Mouse (Mus musculus) neural tube, embryonic 14.5 days (tissue): Measurements from ENCODE around the gene Tmcc3. TPM values are rescaled to one million over a fixed set of nuclear protein-coding genes. Genes with fewer than 3 reads are reported as not detected.

Experiments used
- ATAC-seq: fragments of 200-750 bp; cut with Nextera tagmentation; 2 replicates; pipeline ENCODE4 v1.8.0; 2017; ENCODE audit warnings: low read depth, mild to moderate bottlenecking, moderate TSS enrichment, moderate library complexity
- H3K27ac ChIP-seq: fragments of 300-500 bp; sonication (generic); 2 replicates; pipeline ENCODE4 v1.5.1; 2014; ENCODE audit warnings: low read depth, mild to moderate bottlenecking, control low read depth, low read length, moderate library complexity, mixed read lengths
- H3K27me3 ChIP-seq: fragments of 300-500 bp; sonication (generic); 2 replicates; pipeline ENCODE4 v1.6.1; 2014; ENCODE audit warnings: low read length; ENCODE audit not compliant: control insufficient read depth, insufficient read depth
- H3K36me3 ChIP-seq: fragments of 300-500 bp; sonication (generic); 2 replicates; pipeline ENCODE4 v1.6.1; 2014; ENCODE audit warnings: low read length, mixed read lengths; ENCODE audit not compliant: control insufficient read depth, insufficient read depth
- H3K4me1 ChIP-seq: fragments of 300-500 bp; sonication (generic); 2 replicates; pipeline ENCODE4 v1.6.1; 2014; ENCODE audit warnings: low read length; ENCODE audit not compliant: control insufficient read depth, insufficient read depth
- H3K4me2 ChIP-seq: fragments of 300-500 bp; sonication (generic); 2 replicates; pipeline ENCODE4 v1.6.1; 2014; ENCODE audit warnings: mild to moderate bottlenecking, low read depth, low read length, control low read depth
- H3K4me3 ChIP-seq: fragments of 300-500 bp; sonication (generic); 2 replicates; pipeline ENCODE4 v1.5.1; 2014; ENCODE audit warnings: low read depth, low read length, control low read depth, mixed read lengths
- H3K9ac ChIP-seq: fragments of 300-500 bp; sonication (generic); replicated peaks from 2 replicates; pipeline ENCODE4 v1.6.1; 2014; ENCODE audit warnings: low read depth, mild to moderate bottlenecking, control low read depth, low read length, mixed read lengths
- H3K9me3 ChIP-seq: fragments of 300-500 bp; sonication (generic); 2 replicates; pipeline ENCODE4 v1.6.1; 2016; ENCODE audit warnings: low read length; ENCODE audit not compliant: control insufficient read depth
- WGBS: fragments of 180-500 bp; shearing (Covaris S2); extraction: QIAGEN DNeasy Blood & Tissue Kit; methylation state at CpG from one replicate; pipeline ENCODE4 v1.1.7; 2014; 5-methylcytosine and 5-hydroxymethylcytosine counted together
- polyA plus RNA-seq: library from polyadenylated mRNA; unstranded; fragments of >200 nt; fragmentation: Nextera tagmentation; extraction: Ambion mirVana; gene quantifications from 2 replicates; pipeline ENCODE4 v1.2.1, GENCODE M21; 2014

Tmcc3 gene
- polyA plus RNA-seq, 1 experiment from 2014 or later = 24.2 TPM

DNA sequence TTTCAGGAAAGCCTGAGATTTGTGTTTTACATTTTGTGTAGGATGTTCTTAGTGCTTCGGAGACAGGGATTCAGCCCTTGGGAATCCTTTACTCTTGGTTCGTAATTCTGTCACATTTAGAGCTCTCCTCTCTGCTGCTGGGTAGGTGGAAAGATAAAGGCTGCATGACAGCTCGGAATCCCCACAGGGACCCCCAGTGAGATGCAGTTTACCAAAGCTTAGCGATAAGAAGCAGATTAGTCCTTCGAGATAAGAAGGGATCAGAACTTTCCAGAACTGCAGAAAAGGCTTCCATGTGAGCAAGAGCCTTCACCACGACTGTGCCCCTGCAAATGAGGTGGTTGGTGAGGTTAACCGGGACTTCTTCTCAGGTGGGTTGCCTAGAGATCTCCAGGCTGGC is 122.2 kb downstream of the Tmcc3 start:
- Histone ChIP-seq H3K4me3 (no peak overlapping the region), H3K27ac (no peak overlapping the region), H3K4me2 (no peak overlapping the region), H3K9me3 (no peaks in the 10 kb centered on the region), H3K9ac (no peak overlapping the region), H3K36me3 (no peaks in the 10 kb centered on the region), H3K4me1 (no peaks in the 10 kb centered on the region), H3K27me3 (no peaks in the 10 kb centered on the region)
- ATAC-seq = no peak
- 44% methylated on average over 7 of the region's 7 CpGs for WGBS

DNA sequence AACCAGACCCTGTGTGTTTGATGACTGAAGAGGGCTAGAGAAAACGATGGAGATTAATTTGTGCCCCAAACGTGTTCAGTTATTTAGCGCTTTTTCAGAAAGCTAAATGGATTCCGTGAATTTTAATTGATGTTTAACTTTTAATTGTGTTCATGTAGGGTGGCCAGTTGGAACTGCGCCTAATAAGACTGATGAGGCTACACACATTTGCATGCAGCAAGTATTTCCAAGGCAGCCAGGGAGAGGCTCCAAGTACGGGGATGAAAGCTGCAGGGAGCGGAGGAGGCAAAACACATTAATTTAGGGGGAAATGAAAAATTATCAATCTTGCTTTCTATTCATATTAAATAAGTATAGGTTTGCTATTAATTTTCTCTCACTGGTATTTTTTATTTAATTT is 131.0 kb downstream of the Tmcc3 start:
- H3K4me2 ChIP-seq = no peak overlapping the region
- WGBS = 39% methylated on average over 7 of the region's 7 CpGs
- H3K27ac ChIP-seq = no peak overlapping the region
- ATAC-seq = peak; percentile 64; the same call in 1 of the 2 replicates
- peaks cover 5% of the 10 kb centered on the region for H3K4me1 ChIP-seq
- no peak overlapping the region for H3K9ac ChIP-seq
- H3K4me3 ChIP-seq = no peak overlapping the region
- H3K9me3 ChIP-seq = no peaks in the 10 kb centered on the region
- no peaks in the 10 kb centered on the region for H3K36me3 ChIP-seq
- H3K27me3 ChIP-seq = no peaks in the 10 kb centered on the region

DNA sequence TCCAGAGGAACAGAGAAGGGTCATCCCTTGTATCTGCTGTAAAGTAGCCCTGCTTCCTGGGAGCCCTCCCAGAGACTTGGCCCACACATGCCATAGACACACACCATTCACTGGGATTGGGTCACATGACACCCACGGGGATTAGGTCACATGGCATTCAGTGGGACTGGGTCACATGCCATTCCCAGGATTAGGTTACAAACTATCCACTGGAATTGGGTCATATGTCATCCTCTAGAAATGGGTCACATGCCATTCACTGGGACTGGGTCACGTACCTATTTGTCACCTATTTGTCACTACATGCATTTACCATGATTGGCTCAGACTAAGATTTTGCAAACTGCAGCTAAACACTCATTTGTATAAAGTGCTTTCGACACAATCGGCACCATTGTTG is 131.7 kb downstream of the Tmcc3 start:
- ATAC-seq = no peak; the same call in 1 of the 2 replicates
- H3K4me1 ChIP-seq = peaks cover 5% of the 10 kb centered on the region

DNA sequence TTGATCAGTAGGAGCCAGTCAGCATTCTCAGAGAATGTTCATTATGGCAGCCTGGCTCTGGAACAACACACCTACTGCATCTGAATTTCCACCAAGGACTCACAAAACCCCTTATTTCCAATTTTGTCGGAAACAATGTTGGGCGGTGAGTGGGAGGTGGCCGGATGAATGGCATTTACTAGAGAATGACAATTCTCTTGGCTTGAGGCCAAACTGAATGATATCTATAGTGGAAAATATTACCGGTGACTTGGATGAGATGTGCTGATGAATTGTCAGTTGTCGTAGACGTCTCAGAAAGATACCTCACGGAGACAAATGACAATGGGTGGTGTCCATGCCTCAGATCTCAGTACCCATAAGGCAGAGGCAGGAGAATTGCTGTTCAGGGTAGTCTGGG is 133.4 kb downstream of the Tmcc3 start:
- H3K36me3 ChIP-seq = no peaks in the 10 kb centered on the region
- H3K27me3 ChIP-seq = no peaks in the 10 kb centered on the region
- no peaks in the 10 kb centered on the region for H3K9me3 ChIP-seq
- H3K4me2 ChIP-seq = no peak overlapping the region
- 83% methylated on average over 7 of the region's 7 CpGs for WGBS
- no peak for ATAC-seq
- no peak overlapping the region for H3K27ac ChIP-seq
- H3K4me1 ChIP-seq = peaks cover 5% of the 10 kb centered on the region
- H3K4me3 ChIP-seq = no peak overlapping the region
- H3K9ac ChIP-seq = no peak overlapping the region

More for the DNA sequence above, 131.7 kb downstream of the Tmcc3 start:
- Histone ChIP-seq H3K9ac (no peak overlapping the region), H3K9me3 (no peaks in the 10 kb centered on the region), H3K27ac (no peak overlapping the region), H3K4me3 (no peak overlapping the region), H3K36me3 (no peaks in the 10 kb centered on the region), H3K4me2 (no peak overlapping the region), H3K27me3 (no peaks in the 10 kb centered on the region)
- 96% methylated on average over 4 of the region's 4 CpGs for WGBS

DNA sequence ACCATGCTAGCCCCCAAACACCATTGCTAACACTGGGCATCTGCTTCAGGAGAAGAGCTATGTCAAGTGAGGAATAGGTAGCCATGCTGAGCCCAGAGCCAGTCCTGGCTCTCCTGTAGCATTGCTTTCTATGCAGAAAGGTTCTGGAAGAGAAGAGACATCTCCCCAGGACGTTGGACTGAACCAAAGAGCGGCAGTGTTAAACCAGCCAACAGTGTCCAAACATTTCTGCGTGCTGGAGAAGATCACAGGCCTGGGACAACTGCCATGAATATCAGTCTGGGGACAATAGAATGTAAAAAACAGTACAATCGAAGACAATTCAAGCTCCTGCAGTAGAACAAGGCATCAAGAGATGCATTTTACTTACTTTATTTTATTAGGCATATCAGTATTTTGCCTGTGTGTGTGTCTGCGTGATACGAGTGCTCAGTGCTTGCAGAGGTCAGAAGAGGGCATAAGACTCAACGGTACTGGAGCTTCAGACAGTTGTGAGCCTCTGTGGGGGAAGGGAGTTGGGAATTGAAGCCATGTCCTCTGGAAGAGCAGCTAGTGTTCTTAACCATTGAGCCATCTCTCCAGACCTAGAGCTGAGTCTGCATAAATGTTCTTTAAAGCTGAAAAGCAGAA is 134.7 kb downstream of the Tmcc3 start:
- Histone ChIP-seq H3K4me2 (no peak overlapping the region), H3K27me3 (no peaks in the 10 kb centered on the region), H3K9me3 (no peaks in the 10 kb centered on the region), H3K4me1 (peaks cover 5% of the 10 kb centered on the region), H3K36me3 (no peaks in the 10 kb centered on the region), H3K27ac (no peak overlapping the region), H3K4me3 (no peak overlapping the region), H3K9ac (no peak overlapping the region)
- 80% methylated on average over 7 of the region's 7 CpGs for WGBS
- no peak for ATAC-seq

DNA sequence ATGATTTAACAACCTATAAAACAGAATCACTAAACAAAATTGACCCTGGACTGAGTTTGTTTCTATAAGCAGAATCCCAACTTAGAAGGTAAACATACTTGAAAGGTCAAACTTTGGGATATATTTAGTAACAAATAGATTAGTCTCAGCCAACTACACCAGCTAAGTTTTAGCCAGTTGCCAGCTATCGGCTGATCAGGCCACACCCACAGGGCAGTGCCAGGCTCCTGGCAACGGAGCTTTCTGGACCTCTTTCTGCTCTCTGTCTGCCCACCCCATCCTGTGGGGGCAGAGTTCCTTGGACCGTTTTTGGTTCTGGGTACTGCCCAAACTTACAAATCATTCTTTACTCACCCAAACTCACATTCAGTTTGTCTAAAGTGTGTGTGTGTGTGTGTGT is 137.9 kb downstream of the Tmcc3 start:
- Histone ChIP-seq H3K4me1 (no peaks in the 10 kb centered on the region), H3K27me3 (no peaks in the 10 kb centered on the region), H3K4me2 (no peak overlapping the region), H3K36me3 (no peaks in the 10 kb centered on the region), H3K27ac (no peak overlapping the region), H3K9ac (no peak overlapping the region), H3K9me3 (no peaks in the 10 kb centered on the region), H3K4me3 (no peak overlapping the region)
- WGBS = 59% methylated on average over 3 of the region's 3 CpGs
- ATAC-seq = no peak

DNA sequence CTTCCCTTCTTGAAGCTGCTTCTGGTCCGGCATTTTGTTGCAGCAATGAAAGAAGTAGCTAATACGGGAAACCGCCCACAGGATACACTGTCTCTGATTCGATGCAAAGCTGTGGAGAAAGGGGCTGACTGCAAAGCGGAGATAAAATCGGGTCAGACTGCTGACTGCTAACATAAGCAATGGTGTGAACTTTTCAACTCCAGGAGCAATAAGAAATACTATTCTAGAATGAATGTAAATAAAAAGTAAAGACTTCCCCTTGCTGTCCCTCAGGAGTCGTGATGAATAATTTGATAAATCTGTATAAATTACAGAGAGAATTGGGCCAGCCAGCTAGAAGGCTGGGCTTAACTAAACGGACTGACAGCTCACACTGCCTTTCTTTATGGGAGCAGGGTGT is 139.0 kb downstream of the Tmcc3 start:
- Histone ChIP-seq H3K4me3 (no peak overlapping the region), H3K36me3 (no peaks in the 10 kb centered on the region), H3K9ac (no peak overlapping the region), H3K4me2 (no peak overlapping the region), H3K27me3 (no peaks in the 10 kb centered on the region), H3K9me3 (no peaks in the 10 kb centered on the region), H3K4me1 (no peaks in the 10 kb centered on the region), H3K27ac (no peak overlapping the region)
- WGBS = 55% methylated on average over 8 of the region's 8 CpGs
- ATAC-seq = no peak

DNA sequence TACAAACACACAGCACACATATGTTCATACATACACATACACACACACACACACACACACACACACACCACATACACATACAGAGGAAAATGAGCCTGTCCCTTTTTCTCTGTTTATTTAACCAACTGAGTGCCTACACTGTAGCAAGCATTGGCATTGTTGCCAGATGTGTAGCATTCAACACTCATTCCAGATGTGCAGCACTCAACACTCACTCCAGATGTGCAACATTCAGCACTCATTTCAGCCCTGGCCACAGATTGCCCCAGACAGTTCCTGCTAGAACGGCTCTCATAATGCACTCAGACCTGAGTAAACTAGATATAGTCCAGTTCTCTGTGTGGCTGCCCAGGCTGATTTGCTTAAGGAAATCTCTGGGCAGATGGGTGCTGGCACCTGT is 145.7 kb downstream of the Tmcc3 start:
- Histone ChIP-seq H3K4me2 (no peak overlapping the region), H3K27ac (no peak overlapping the region), H3K27me3 (no peaks in the 10 kb centered on the region), H3K4me1 (no peaks in the 10 kb centered on the region), H3K9ac (no peak overlapping the region), H3K36me3 (no peaks in the 10 kb centered on the region), H3K9me3 (no peaks in the 10 kb centered on the region), H3K4me3 (no peak overlapping the region)
- ATAC-seq = no peak
- 68% methylated on average over 1 of the region's 1 CpGs for WGBS

DNA sequence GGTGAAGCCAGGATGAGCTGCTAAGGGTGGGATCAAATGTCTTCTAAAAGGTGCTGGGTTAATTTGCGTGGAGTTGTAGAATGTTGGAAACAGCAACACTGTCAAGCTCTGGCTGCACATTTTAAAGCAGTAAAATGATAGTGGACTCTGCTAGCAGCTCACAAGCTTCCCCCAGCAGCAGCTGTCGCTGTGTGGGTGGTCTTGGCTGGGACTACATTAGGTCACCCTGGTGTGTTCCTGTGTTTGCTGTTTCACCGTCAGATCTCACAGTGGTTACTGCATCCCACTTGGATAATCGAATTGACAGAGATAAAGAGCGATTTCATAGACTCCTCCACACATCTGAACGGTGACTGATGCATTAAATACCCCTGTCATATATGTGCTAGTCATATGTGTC is 146.9 kb downstream of the Tmcc3 start:
- Histone ChIP-seq H3K4me2 (no peak overlapping the region), H3K4me1 (no peaks in the 10 kb centered on the region), H3K27me3 (no peaks in the 10 kb centered on the region), H3K9ac (no peak overlapping the region), H3K9me3 (no peaks in the 10 kb centered on the region), H3K27ac (no peak overlapping the region), H3K36me3 (no peaks in the 10 kb centered on the region), H3K4me3 (no peak overlapping the region)
- WGBS = 67% methylated on average over 6 of the region's 6 CpGs
- no peak for ATAC-seq
